Mouse (Mus musculus) G1E (cell line): Measurements from ENCODE around the gene Papss2. TPM values are rescaled to one million over a fixed set of nuclear protein-coding genes. Genes with fewer than 3 reads are reported as not detected.

Experiments used
- ATAC-seq: 2 replicates; pipeline ENCODE4 v1.8.0; 2016; ENCODE audit warnings: mild to moderate bottlenecking; ENCODE audit not compliant: insufficient number of reproducible peaks, poor library complexity, low FRiP score, severe bottlenecking; ENCODE audit errors: extremely low read depth
- DNase-seq: peaks from one replicate; pipeline ENCODE4 v3.0.0; 2012; ENCODE audit warnings: low spot score
- H3K27me3 ChIP-seq: 2 replicates; pipeline ENCODE4 v1.6.1; 2012; ENCODE audit warnings: mild to moderate bottlenecking, low read length, inconsistent platforms; ENCODE audit not compliant: insufficient read depth
- H3K36me3 ChIP-seq: replicated peaks from 2 replicates; pipeline ENCODE3; 2012; ENCODE audit warnings: mild to moderate bottlenecking, inconsistent platforms
- H3K4me1 ChIP-seq: 2 replicates; pipeline ENCODE4 v1.6.1; 2012; ENCODE audit warnings: low read depth, low read length, inconsistent platforms, mixed read lengths; ENCODE audit not compliant: insufficient read depth
- H3K4me3 ChIP-seq: 2 replicates; pipeline ENCODE4 v1.5.1; 2012; ENCODE audit warnings: low read depth, mild to moderate bottlenecking, inconsistent platforms, low read length, moderate library complexity, mixed read lengths
- H3K9me3 ChIP-seq: replicated peaks from 2 replicates; pipeline ENCODE4 v1.6.1; 2012; ENCODE audit warnings: inconsistent platforms
- CTCF ChIP-seq: IDR thresholded peaks from 2 replicates; pipeline ENCODE4 v1.5.1; 2012; ENCODE audit warnings: low read depth, low read length, inconsistent platforms, mixed read lengths
- GATA1 ChIP-seq: IDR thresholded peaks from 2 replicates; pipeline ENCODE4 v1.6.1; 2012; ENCODE audit warnings: borderline replicate concordance, low read length, inconsistent platforms, mixed read lengths
- GATA2 ChIP-seq: IDR thresholded peaks from 2 replicates; pipeline ENCODE4 v1.6.1; 2012; ENCODE audit warnings: low read depth, low read length, inconsistent platforms, borderline replicate concordance
- POLR2AphosphoS5 ChIP-seq: IDR thresholded peaks from 2 replicates; pipeline ENCODE4 v1.6.1; 2012; ENCODE audit warnings: low read depth, low read length, inconsistent platforms; ENCODE audit not compliant: insufficient replicate concordance
- TAL1 ChIP-seq: conservative IDR thresholded peaks from 2 replicates; pipeline ENCODE4 v1.6.1; 2012; ENCODE audit warnings: low read depth, low read length, inconsistent platforms, mixed read lengths
- polyA plus RNA-seq: library from polyadenylated mRNA; stranded (reverse); fragments of >175 nt; gene quantifications from 2 replicates; pipeline ENCODE4 v1.2.3, GENCODE M21; 2012
- total RNA-seq, 2 experiments: library from RNA; stranded (forward) in 1 of 2; stranded (reverse) in 1 of 2; fragments of 200-1000 nt in 1 of 2; fragments of >200 nt in 1 of 2; fragmentation: Nextera tagmentation in 1 of 2; gene quantifications; 2 replicates each; pipeline ENCODE4 v1.2.3; 2014 to 2017

Papss2 gene
- total and polyA plus RNA-seq, 3 experiments = 7.0 to 164 (median 66.2) TPM

GRCm38 (mm10) chr19:32603466-32603865, 7.9 kb downstream of the Papss2 start:
- no peak for DNase-seq
- H3K4me1 ChIP-seq = peaks cover 44% of the 10 kb centered on the region
- no peaks in the 10 kb centered on the region for H3K9me3 ChIP-seq
- no peaks in the 10 kb centered on the region for H3K27me3 ChIP-seq
- H3K36me3 ChIP-seq = peaks cover 19% of the 10 kb centered on the region
- ATAC-seq = peak; percentile 52; the same call in 1 of the 2 replicates
- TF ChIP-seq CTCF (no peak), GATA2 (no peak), GATA1 (no peak), POLR2AphosphoS5 (no peak), TAL1 (no peak)
- H3K4me3 ChIP-seq = no peak overlapping the region

GRCm38 (mm10) chr19:32604127-32604526, 8.5 kb downstream of the Papss2 start:
- H3K9me3 ChIP-seq = no peaks in the 10 kb centered on the region
- TF ChIP-seq CTCF (no peak), POLR2AphosphoS5 (no peak), GATA2 (no peak), TAL1 (no peak), GATA1 (no peak)
- ATAC-seq (peak; percentile 52), DNase-seq (no peak)
- H3K4me3 ChIP-seq = no peak overlapping the region; the same call in 1 of the 2 replicates
- H3K36me3 ChIP-seq = peaks cover 12% of the 10 kb centered on the region
- peaks cover 44% of the 10 kb centered on the region for H3K4me1 ChIP-seq
- H3K27me3 ChIP-seq = no peaks in the 10 kb centered on the region

- ATAC-seq (0 out of 2 replicates have a peak, but pooled peaks have one; percentile 23), DNase-seq (no peak)
- Histone ChIP-seq H3K9me3 (no peaks in the 10 kb centered on the region), H3K36me3 (peaks cover 14% of the 10 kb centered on the region), H3K4me3 (no peak overlapping the region), H3K4me1 (peaks cover 48% of the 10 kb centered on the region), H3K27me3 (no peaks in the 10 kb centered on the region)
- TF ChIP-seq CTCF = no peak
- TF ChIP-seq POLR2AphosphoS5 = no peak
- no peak for TF ChIP-seq TAL1
- no peak for TF ChIP-seq GATA1
- TF ChIP-seq GATA2 = no peak
These were observed 9.1 kb downstream of the Papss2 start for GRCm38 (mm10) chr19:32604563-32605252.

DNA sequence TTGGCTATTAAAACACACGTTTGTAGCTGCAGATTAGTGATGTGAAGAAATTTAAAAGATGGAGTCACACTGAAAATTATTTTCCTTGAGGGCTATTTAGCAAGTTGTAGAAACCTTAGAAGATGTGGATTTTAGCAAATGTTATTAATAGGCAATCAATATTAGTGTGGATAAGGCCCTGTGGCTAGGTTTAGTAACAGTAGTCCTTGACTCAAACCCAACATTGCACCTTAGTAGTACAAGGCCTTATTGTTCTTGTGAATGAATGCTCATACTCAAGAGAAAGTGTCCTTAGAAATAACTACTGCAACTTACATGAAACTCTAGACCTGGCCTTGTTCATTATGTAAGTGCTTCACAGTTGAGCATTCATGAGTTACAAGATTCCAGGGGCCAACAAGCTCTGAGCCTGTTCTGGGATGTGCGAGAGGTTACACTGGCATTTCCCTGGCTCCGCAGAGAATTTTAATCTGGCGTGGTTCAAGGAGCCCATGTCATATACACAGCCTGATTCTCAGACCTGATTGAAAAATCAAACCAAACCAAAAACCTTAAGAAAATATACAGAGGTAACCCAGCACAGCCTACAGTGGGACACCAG, 10.7 kb downstream of the Papss2 start:
- Histone ChIP-seq H3K4me3 (no peak overlapping the region), H3K36me3 (peaks cover 13% of the 10 kb centered on the region), H3K27me3 (no peaks in the 10 kb centered on the region), H3K9me3 (no peaks in the 10 kb centered on the region), H3K4me1 (peaks cover 50% of the 10 kb centered on the region)
- DNase-seq (no peak), ATAC-seq (no peak)
- TF ChIP-seq GATA2 (no peak), TAL1 (no peak), GATA1 (no peak), CTCF (no peak), POLR2AphosphoS5 (no peak)

GRCm38 (mm10) chr19:32607036-32607435, 11.4 kb downstream of the Papss2 start:
- Histone ChIP-seq H3K4me3 (no peak overlapping the region), H3K9me3 (no peaks in the 10 kb centered on the region), H3K27me3 (no peaks in the 10 kb centered on the region), H3K36me3 (peaks cover 10% of the 10 kb centered on the region), H3K4me1 (peaks cover 50% of the 10 kb centered on the region)
- TF ChIP-seq GATA1 (no peak), CTCF (no peak), POLR2AphosphoS5 (no peak), TAL1 (no peak), GATA2 (no peak)
- ATAC-seq (no peak), DNase-seq (no peak)

GRCm38 (mm10) chr19:32611386-32612092, 15.9 kb downstream of the Papss2 start:
- DNase-seq = no peak
- no peak overlapping the region for H3K4me3 ChIP-seq
- H3K4me1 ChIP-seq = peaks cover 22% of the 10 kb centered on the region
- H3K27me3 ChIP-seq = no peaks in the 10 kb centered on the region
- TF ChIP-seq CTCF = no peak
- TF ChIP-seq POLR2AphosphoS5 = no peak
- TF ChIP-seq GATA1 = no peak
- TF ChIP-seq TAL1 = no peak
- no peak for TF ChIP-seq GATA2
- H3K9me3 ChIP-seq = no peaks in the 10 kb centered on the region
- no peak for ATAC-seq
- H3K36me3 ChIP-seq = peaks cover 29% of the 10 kb centered on the region
